Mouse (Mus musculus) small intestine, adult 10 weeks (tissue): ENCODE measurements around the gene Aqp3. TPM values are rescaled to one million over a fixed set of nuclear protein-coding genes. Genes with fewer than 3 reads are reported as not detected.

Experiments used
- polyA plus RNA-seq: library from polyadenylated mRNA; stranded (reverse); fragments of 350-450 nt; fragmentation: Illumina TruSeq; extraction: RNeasy Lipid Tissue Mini Kit (QIAGEN cat#74804); gene quantifications from one replicate; pipeline ENCODE4 v1.2.3, GENCODE M21; 2014; ENCODE audit warnings: low replicate concordance

Gene Aqp3
- polyA plus RNA-seq, result 11.1 TPM

DNA sequence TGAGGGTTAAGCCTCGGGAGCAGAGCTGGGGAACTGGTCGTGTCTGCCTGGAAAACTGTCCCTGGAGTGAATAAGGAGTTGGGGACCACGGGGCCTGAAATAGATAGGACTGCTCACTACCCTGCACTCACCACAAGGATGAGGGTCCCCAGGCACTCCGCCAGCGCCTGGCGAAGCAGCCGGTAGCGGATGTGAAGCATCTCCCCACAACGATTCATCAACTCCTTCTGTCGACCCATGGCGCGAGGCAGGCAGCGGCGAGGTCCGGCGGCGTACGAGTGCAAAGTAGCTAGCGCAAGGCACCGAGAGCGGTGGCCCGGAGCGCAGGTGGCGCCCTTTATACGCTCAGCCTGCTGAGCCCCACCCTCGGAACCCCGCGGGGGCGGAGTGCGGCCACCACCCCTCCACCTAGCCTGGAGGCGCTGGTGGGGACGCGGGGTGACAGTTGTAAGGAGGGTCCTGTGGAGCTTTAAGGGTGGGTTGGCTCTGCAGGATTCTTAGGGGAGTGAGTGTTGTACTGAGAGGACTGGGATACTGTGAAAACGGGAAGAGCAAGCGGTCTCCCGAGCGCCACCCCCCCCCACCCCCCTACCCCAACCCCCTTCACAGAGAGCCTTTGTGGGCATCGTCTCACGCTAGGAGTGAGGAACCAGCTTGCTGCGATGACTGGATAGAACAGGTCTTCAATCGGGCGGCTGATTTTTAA is at the start of gene Aqp3:
Aqp3 (minus strand) TSS at position 313 of the 706 bp plus-strand sequence.

DNA sequence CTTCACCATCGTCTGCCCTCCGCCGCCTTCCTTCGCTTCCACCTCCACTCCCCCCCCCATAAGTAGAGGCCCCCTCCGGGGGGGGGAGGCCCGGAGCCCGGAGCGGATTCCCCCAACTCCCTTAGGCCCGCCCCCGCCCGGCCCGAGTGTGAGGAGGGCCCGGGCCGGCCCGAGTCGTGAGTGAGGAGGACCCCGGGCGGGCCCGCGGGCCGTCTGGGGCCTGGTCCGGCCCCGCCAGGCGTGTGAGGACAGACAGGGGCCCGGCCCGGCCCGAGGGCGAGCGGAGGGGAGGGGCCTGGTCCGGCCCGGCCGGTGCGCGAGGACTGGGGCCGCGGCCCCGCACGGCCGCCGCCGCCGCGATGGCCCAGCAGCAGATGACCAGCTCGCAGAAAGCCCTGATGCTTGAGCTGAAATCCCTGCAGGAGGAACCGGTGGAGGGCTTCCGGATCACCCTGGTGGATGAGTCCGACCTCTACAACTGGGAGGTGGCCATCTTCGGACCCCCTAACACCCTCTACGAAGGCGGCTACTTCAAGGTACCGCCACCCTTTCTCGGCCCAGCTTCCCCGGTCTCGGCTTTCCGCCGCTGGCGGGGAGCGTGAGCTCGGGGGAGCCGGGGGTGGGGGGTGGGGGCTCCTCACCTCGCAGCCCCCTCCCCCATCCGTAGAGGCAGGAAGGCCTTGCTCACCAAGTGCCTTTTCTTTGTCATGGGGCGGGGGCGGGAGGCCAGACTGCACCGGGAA is 37.9 kb upstream of the Aqp3 start, which contains the start of gene Ube2r2:
Ube2r2 (plus strand) TSS at position 33 of the 743 bp plus-strand sequence.

DNA sequence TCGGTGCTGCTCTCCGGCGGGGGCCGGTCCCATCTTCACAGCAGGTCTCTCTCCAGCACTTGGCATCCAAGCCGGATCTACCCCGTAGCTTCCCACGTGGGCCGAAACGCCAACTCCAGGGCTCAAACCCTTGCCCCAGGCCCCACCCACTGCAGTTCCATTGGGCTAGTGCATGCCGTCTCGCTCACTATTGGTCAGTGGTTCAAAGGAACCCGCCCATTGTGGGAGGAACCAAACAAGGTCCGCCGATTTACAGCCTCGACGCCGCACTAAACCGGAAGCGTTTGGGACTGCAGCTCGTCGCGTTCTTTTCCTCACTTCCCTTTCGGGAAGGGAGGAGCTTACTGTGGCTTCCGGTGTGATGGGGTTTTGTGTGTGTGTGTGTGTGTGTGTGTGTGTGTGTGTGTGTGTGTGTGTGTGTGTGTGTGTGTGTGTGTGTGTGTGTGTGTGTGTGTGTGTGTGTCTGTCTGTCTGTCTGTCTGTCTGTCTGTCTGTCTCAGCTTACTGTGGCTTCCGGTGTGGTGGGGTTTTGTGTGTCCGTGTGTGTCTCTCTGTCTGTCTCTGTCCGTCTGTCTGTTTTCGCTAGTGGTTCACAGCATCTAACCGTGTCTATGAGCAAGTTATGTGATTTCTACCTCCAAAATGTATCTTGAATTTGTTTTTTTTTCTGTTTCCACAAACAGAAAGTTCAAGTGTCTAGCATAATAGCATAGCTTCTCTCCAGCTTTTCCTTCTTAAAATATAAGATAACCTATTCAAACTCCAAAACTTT is 26.4 kb upstream of the Aqp3 start, which contains the start of gene Nol6:
Nol6 (minus strand) TSS at position 276 of the 772 bp plus-strand sequence.

DNA sequence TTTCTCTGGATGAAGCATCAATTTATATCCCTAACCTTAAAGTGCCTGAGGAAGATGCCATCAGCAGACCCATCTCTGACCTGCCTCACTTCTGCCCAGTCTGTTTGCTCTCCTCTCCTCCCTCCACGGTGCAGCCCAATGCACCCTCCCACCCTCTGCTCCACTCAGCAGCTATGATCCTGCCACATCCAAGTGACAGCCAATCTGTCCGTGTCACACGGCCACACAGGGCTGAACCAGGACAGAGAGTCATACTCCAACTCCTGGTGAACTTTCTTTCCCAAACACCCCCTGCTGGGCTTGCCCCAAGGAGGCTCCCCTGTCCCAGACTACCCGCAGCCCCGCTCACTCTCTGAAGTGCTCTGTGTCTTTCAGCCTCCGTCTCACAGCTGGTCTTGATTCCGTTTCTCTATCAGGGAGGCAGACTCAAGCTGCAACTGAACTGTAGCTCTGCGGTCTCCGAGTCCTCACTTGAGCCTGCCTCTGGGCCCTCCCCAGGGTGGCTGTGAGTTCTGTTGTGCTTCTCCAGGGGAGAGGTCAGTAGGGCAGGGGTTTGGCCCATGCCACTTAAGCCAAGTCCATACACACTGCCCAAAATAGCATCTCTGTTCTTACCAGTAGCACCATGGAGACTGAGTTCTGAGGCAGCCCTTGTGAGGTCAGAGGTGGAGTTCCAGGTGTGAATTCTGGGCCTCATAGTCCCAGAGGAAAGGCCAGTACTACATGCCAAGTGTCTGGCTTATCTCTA is 50.3 kb downstream of the Aqp3 start, which contains the start of gene Aqp7:
Aqp7 (minus strand) TSS at position 616 of the 748 bp plus-strand sequence.

Other genes with a start within 250 kb of the Aqp3 start
- gene B4galt1, start 244.2 kb downstream of the Aqp3 start, polyA plus RNA-seq, result 53.0 TPM
- 63.6 TPM for gene Spink4, start 178.1 kb downstream of the Aqp3 start, polyA plus RNA-seq
- 503 TPM for gene Bag1, start 149.9 kb downstream of the Aqp3 start, polyA plus RNA-seq
- 243 TPM for gene Chmp5, start 149.8 kb downstream of the Aqp3 start, polyA plus RNA-seq
- gene Nfx1, start 127.3 kb downstream of the Aqp3 start, polyA plus RNA-seq, result 40.5 TPM
- 16.7 TPM for gene Aqp7, start 50.0 kb downstream of the Aqp3 start, polyA plus RNA-seq
- gene Nol6, start 26.3 kb upstream of the Aqp3 start, polyA plus RNA-seq, result 0.52 TPM
- gene Ube2r2, start 37.6 kb upstream of the Aqp3 start, polyA plus RNA-seq, result 102 TPM
- 19.6 TPM for gene Ubap2, start 177.0 kb upstream of the Aqp3 start, polyA plus RNA-seq
- 26.2 TPM for gene Dcaf12, start 216.7 kb upstream of the Aqp3 start, polyA plus RNA-seq